Mouse (Mus musculus): ENCODE results near the gene Sema3b.

The Sema3b gene

GRCm38 (mm10) chr9:107577871-107578270 lies 31.2 kb downstream of the Sema3b start:
- in situ Hi-C loops (cut with MboI; ENCODE audit: unreplicated experiment in 2 of 2): no loop called here

GRCm38 (mm10) chr9:107576357-107577107 lies 32.5 kb downstream of the Sema3b start, which contains the start of gene Hyal1:
Hyal1 (plus strand) TSS chr9:107576927.
- in situ Hi-C loops (cut with MboI; ENCODE audit: unreplicated experiment in 2 of 2): no loop called here

- in situ Hi-C loops (cut with MboI; ENCODE audit: unreplicated experiment in 2 of 2): no loop called here
Observed at GRCm38 (mm10) chr9:107575579-107576356, 33.3 kb downstream of the Sema3b start.

- in situ Hi-C loops (cut with MboI; ENCODE audit: unreplicated experiment in 2 of 2): loop anchor here in 1 of 2 experiments (25.0 kb wide), 1 partner anchor 1386 kb away; the partner anchor contains the start of gene Ppm1m
Observed at GRCm38 (mm10) chr9:107573774-107574173, 35.3 kb downstream of the Sema3b start.

GRCm38 (mm10) chr9:107572327-107572662 lies 36.7 kb downstream of the Sema3b start:
- in situ Hi-C loops (cut with MboI; ENCODE audit: unreplicated experiment in 2 of 2): loop anchor here in 1 of 2 experiments (25.0 kb wide), 1 partner anchor 1385 kb away; the partner anchor contains the start of gene Ppm1m

- in situ Hi-C loops (cut with MboI; ENCODE audit: unreplicated experiment in 2 of 2): loop anchor here in 1 of 2 experiments (25.0 kb wide), 1 partner anchor 1384 kb away; the partner anchor contains the start of gene Ppm1m
Observed at GRCm38 (mm10) chr9:107571534-107572326, 37.3 kb downstream of the Sema3b start.

GRCm38 (mm10) chr9:107570845-107571244 lies 38.2 kb downstream of the Sema3b start:
- in situ Hi-C loops (cut with MboI; ENCODE audit: unreplicated experiment in 2 of 2): loop anchor here in 1 of 2 experiments (25.0 kb wide), 1 partner anchor 1384 kb away; the partner anchor contains the start of gene Ppm1m

- in situ Hi-C loops (cut with MboI; ENCODE audit: unreplicated experiment in 2 of 2): loop anchor here in 1 of 2 experiments (25.0 kb wide), 1 partner anchor 1383 kb away; the partner anchor contains the start of gene Ppm1m
Observed at GRCm38 (mm10) chr9:107570016-107570415, 39.0 kb downstream of the Sema3b start.

- in situ Hi-C loops (cut with MboI; ENCODE audit: unreplicated experiment in 2 of 2): loop anchor here in 1 of 2 experiments (25.0 kb wide), 1 partner anchor 1382 kb away; the partner anchor contains the start of gene Ppm1m
Observed at GRCm38 (mm10) chr9:107569270-107569669, 39.8 kb downstream of the Sema3b start.

GRCm38 (mm10) chr9:107568331-107569261 lies 40.4 kb downstream of the Sema3b start:
- in situ Hi-C loops (cut with MboI; ENCODE audit: unreplicated experiment in 2 of 2): loop anchor here in 1 of 2 experiments (25.0 kb wide), 1 partner anchor 1381 kb away; the partner anchor contains the start of gene Ppm1m

- in situ Hi-C loops (cut with MboI; ENCODE audit: unreplicated experiment in 2 of 2): loop anchor here in 1 of 2 experiments (25.0 kb wide), 1 partner anchor 1381 kb away; the partner anchor contains the start of gene Ppm1m
Observed at GRCm38 (mm10) chr9:107567702-107568319, 41.2 kb downstream of the Sema3b start, which contains the start of gene Hyal2. Hyal2 (plus strand) TSS chr9:107567945.

GRCm38 (mm10) chr9:107566855-107567254 lies 42.2 kb downstream of the Sema3b start:
- in situ Hi-C loops (cut with MboI; ENCODE audit: unreplicated experiment in 2 of 2): loop anchor here in 1 of 2 experiments (25.0 kb wide), 1 partner anchor 1380 kb away; the partner anchor contains the start of gene Ppm1m

- in situ Hi-C loops (cut with MboI; ENCODE audit: unreplicated experiment in 2 of 2): loop anchor here in 1 of 2 experiments (25.0 kb wide), 1 partner anchor 1379 kb away; the partner anchor contains the start of gene Ppm1m
Observed at GRCm38 (mm10) chr9:107566041-107566709, 42.9 kb downstream of the Sema3b start.

- in situ Hi-C loops (cut with MboI; ENCODE audit: unreplicated experiment in 2 of 2): loop anchor here in 1 of 2 experiments (25.0 kb wide), 1 partner anchor 1378 kb away; the partner anchor contains the start of gene Ppm1m
Observed at GRCm38 (mm10) chr9:107565556-107565955, 43.5 kb downstream of the Sema3b start.

- in situ Hi-C loops (cut with MboI; ENCODE audit: unreplicated experiment in 2 of 2): loop anchor here in 1 of 2 experiments (25.0 kb wide), 1 partner anchor 1376 kb away; the partner anchor contains the start of gene Ppm1m
Observed at GRCm38 (mm10) chr9:107563029-107563581, 45.9 kb downstream of the Sema3b start, which contains the start of gene Tusc2. Tusc2 (plus strand) TSS chr9:107563255.

GRCm38 (mm10) chr9:107556346-107556745 lies 52.7 kb downstream of the Sema3b start:
- in situ Hi-C loops (cut with MboI; ENCODE audit: unreplicated experiment in 2 of 2): loop anchor here in 1 of 2 experiments (25.0 kb wide), 1 partner anchor 1369 kb away; the partner anchor contains the start of gene Ppm1m

- in situ Hi-C loops (cut with MboI; ENCODE audit: unreplicated experiment in 2 of 2): loop anchor here in 1 of 2 experiments (25.0 kb wide), 1 partner anchor 1368 kb away; the partner anchor contains the start of gene Ppm1m
Observed at GRCm38 (mm10) chr9:107555701-107556100, 53.3 kb downstream of the Sema3b start.

Measured in v-Abl transformed pro-B cells (cell line).